Mouse (Mus musculus) testis, adult 2 months (tissue): ENCODE results near the gene Frmpd3.

Experiments
- CTCF ChIP-seq: fragments of 200-500 bp; IDR thresholded peaks from 2 replicates; pipeline ENCODE4 v1.5.1; 2012; ENCODE audit warnings: low read depth, mild to moderate bottlenecking, inconsistent platforms, low read length, moderate library complexity; ENCODE audit not compliant: control insufficient read depth, insufficient read depth, insufficient replicate concordance
- POLR2A ChIP-seq: fragments of 200-500 bp; IDR thresholded peaks from 2 replicates; pipeline ENCODE4 v1.6.1; 2012; ENCODE audit warnings: low read depth, mild to moderate bottlenecking, inconsistent platforms, low read length, moderate library complexity; ENCODE audit not compliant: control insufficient read depth

DNA sequence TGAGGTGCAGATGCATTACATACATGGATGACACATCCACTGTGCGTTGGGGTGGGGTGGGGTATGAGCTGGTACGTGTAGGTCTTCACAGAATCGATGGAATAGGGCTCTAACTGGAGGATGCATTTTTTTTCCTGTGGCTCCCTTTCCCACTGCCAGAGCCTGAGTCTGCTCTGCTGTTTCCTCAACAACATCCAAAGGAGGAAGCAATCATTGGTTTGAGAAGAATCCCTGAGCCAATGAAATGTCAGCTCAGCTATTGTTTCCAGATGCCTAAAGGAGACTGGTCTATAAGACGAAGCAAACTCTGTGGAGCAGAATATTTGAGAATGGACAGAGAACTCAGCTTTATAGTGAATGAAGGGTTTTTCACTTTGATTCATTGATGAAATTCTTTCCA, 38.3 kb upstream of the Frmpd3 start:
- no peak for TF ChIP-seq CTCF
- TF ChIP-seq POLR2A = no peak
